Comparison of ENCODE assay signal across 24 mouse cellular contexts in the genomic region with DNA sequence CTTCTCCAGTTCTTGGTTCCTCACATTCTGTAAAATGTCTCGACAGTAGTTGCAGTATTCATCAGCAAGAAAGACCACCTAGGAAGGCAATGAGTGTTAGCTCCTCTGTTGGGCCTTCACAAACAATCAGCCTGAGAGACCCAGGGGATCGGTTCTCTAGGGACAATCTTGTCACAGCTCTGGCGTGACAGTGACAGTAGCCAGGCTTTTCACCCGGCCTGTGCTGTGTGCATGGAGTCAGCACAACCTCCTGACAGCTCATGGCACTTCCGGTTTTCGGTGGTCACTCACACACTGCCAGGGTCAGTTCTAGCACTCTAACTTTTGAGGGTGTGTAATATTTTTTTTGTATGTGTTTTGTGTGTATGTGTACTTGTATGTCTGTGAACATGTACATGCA. TPM values are rescaled to one million over a fixed set of nuclear protein-coding genes. Genes with fewer than 3 reads are reported as not detected.
"Had no signal": no experiment of that assay in that cellular context is flagged by ENCODE, and none has a peak within 500 bp of the region (broad histone marks: within the 10 kb centered on the region; RNA-seq: fewer than 3 reads in every experiment).

No protein-coding gene starts in this region.

- H3K9ac ChIP-seq: kidney, embryonic 15.5 days; liver, embryonic 13.5 days; midbrain, embryonic 13.5 days; neural tube, embryonic 13.5 days; stomach, embryonic 15.5 days had no signal

- H3K36me3 ChIP-seq: kidney, embryonic 15.5 days; liver, embryonic 13.5 days; midbrain, embryonic 10.5 days; midbrain, embryonic 13.5 days; neural tube, embryonic 13.5 days; stomach, embryonic 15.5 days had no signal

- H3K4me2 ChIP-seq: kidney, embryonic 15.5 days; liver, embryonic 13.5 days; midbrain, embryonic 13.5 days; neural tube, embryonic 13.5 days; stomach, embryonic 15.5 days had no signal

- H3K27me3 ChIP-seq: kidney, embryonic 15.5 days; liver, embryonic 13.5 days; midbrain, embryonic 13.5 days; neural tube, embryonic 13.5 days; stomach, embryonic 15.5 days had no signal

- H3K4me1 ChIP-seq: liver, embryonic 13.5 days; midbrain, embryonic 10.5 days; neural tube, embryonic 13.5 days; stomach, embryonic 15.5 days had no signal

- H3K27ac ChIP-seq: kidney, embryonic 15.5 days; left cerebral cortex, adult 2 months; liver, embryonic 13.5 days; midbrain, embryonic 10.5 days; midbrain, embryonic 13.5 days; neural tube, embryonic 13.5 days; stomach, embryonic 15.5 days had no signal

- H3K4me3 ChIP-seq: kidney, embryonic 15.5 days; left cerebral cortex, adult 2 months; liver, embryonic 13.5 days; midbrain, embryonic 10.5 days; midbrain, embryonic 13.5 days; myocyte; neural tube, embryonic 13.5 days; stomach, embryonic 15.5 days had no signal

- ATAC-seq: midbrain, embryonic 13.5 days; midbrain, embryonic 16.5 days had no signal

- DNase-seq: kidney, postnatal 10 days; kidney, postnatal 36 days; layer of hippocampus, postnatal 36 days; liver, embryonic 13.5 days; lung, adult 2 months; lung, postnatal 10 days; lung, postnatal 36 days; retina, postnatal 1 day; right cerebral cortex, postnatal 25 days; spleen, adult 18-20 months; thymus, postnatal 25 days had no signal

- H3K9me3 ChIP-seq: kidney, embryonic 15.5 days; liver, embryonic 13.5 days; midbrain, embryonic 10.5 days; midbrain, embryonic 13.5 days; neural tube, embryonic 13.5 days; stomach, embryonic 15.5 days had no signal

RNA-seq across cellular contexts. Expression of gene Rfx8, which starts 32.2 kb away (rescaled TPM):
- total RNA-seq: left cerebral cortex, postnatal 10 days; neutrophil, adult 5-6 weeks had no signal

RNA-seq across cellular contexts. Expression of gene Creg2, which starts 37.3 kb away (rescaled TPM):
- total RNA-seq: liver, adult 2 months had no signal
- polyA plus RNA-seq: limb, embryonic 11.5 days; liver, adult 2 months; liver, embryonic 16.5 days; myocyte had no signal
